Mouse (Mus musculus): ENCODE results near the gene Sbk1.
"Not testable (repeated sequence)": the region's sequence is repeated elsewhere in the genome, so short reads cannot be mapped to it uniquely, and the experiment has no call there.

Gene Sbk1

GRCm38 (mm10) chr7:126287493-126288103 lies 15.2 kb downstream of the Sbk1 start:
- peak; percentile 56 for DNase-seq (ENCODE audit: low read depth, low spot score)

GRCm38 (mm10) chr7:126288104-126288497 lies 15.7 kb downstream of the Sbk1 start:
- no peak for DNase-seq (ENCODE audit: low read depth, low spot score)

GRCm38 (mm10) chr7:126288571-126289091 lies 16.2 kb downstream of the Sbk1 start:
- DNase-seq (ENCODE audit: low read depth, low spot score) = no peak

GRCm38 (mm10) chr7:126289371-126289770 lies 17.0 kb downstream of the Sbk1 start:
- no peak for DNase-seq (ENCODE audit: low read depth, low spot score)

GRCm38 (mm10) chr7:126289956-126290355 lies 17.5 kb downstream of the Sbk1 start:
- no peak for DNase-seq (ENCODE audit: low read depth, low spot score)

- no peak for DNase-seq (ENCODE audit: low read depth, low spot score)
These were observed 19.5 kb downstream of the Sbk1 start for GRCm38 (mm10) chr7:126291681-126292545.

GRCm38 (mm10) chr7:126293091-126293490 lies 20.7 kb downstream of the Sbk1 start:
- no peak for DNase-seq (ENCODE audit: low read depth, low spot score)

- DNase-seq (ENCODE audit: low read depth, low spot score) = no peak
These were observed 25.4 kb downstream of the Sbk1 start for GRCm38 (mm10) chr7:126297579-126298460.

GRCm38 (mm10) chr7:126298856-126299255 lies 26.4 kb downstream of the Sbk1 start:
- no peak for DNase-seq (ENCODE audit: low read depth, low spot score)

- DNase-seq (ENCODE audit: low read depth, low spot score) = not testable (repeated sequence)
These were observed 29.4 kb downstream of the Sbk1 start for GRCm38 (mm10) chr7:126301831-126302230.

GRCm38 (mm10) chr7:126311822-126312221 lies 39.4 kb downstream of the Sbk1 start:
- DNase-seq (ENCODE audit: low read depth, low spot score) = no peak

GRCm38 (mm10) chr7:126313309-126313708 lies 40.9 kb downstream of the Sbk1 start:
- DNase-seq (ENCODE audit: low read depth, low spot score) = no peak

- DNase-seq (ENCODE audit: low read depth, low spot score) = no peak
These were observed 41.9 kb downstream of the Sbk1 start for GRCm38 (mm10) chr7:126314273-126314672.

GRCm38 (mm10) chr7:126323729-126324128 lies 51.3 kb downstream of the Sbk1 start:
- peak; percentile 55 for DNase-seq (ENCODE audit: low read depth, low spot score)

- no peak for DNase-seq (ENCODE audit: low read depth, low spot score)
These were observed 52.4 kb downstream of the Sbk1 start for GRCm38 (mm10) chr7:126324791-126325190.

- DNase-seq (ENCODE audit: low read depth, low spot score) = not testable (repeated sequence)
These were observed 53.3 kb downstream of the Sbk1 start for GRCm38 (mm10) chr7:126325576-126326273.

GRCm38 (mm10) chr7:126328848-126329247 lies 56.4 kb downstream of the Sbk1 start:
- DNase-seq (ENCODE audit: low read depth, low spot score) = not testable (repeated sequence)

- DNase-seq (ENCODE audit: low read depth, low spot score) = no peak
These were observed 57.7 kb downstream of the Sbk1 start for GRCm38 (mm10) chr7:126329907-126330645.

GRCm38 (mm10) chr7:126330693-126331092 lies 58.3 kb downstream of the Sbk1 start:
- no peak for DNase-seq (ENCODE audit: low read depth, low spot score)

- no peak for DNase-seq (ENCODE audit: low read depth, low spot score)
These were observed 60.3 kb downstream of the Sbk1 start for GRCm38 (mm10) chr7:126332691-126333090.
